Mouse (Mus musculus) liver, adult 2 months (tissue): ENCODE measurements at regions not wholly inside any gene's neighbourhood (a gene's known extent, or its start where the extent isn't known, plus 50 kb on each side); places are given as distances from the start of the nearest gene placed in this dataset.
A peak's percentile ranks its signal among the peaks of the same experiment; 100 is the strongest.

Source experiments
- DNase-seq: peaks from one replicate; pipeline ENCODE4 v3.0.0-alpha.2; 2011; ENCODE audit warnings: low read depth, low spot score; ENCODE audit errors: extremely low read depth
- H3K27ac ChIP-seq: fragments of 200-500 bp; replicated peaks from 2 replicates; pipeline ENCODE4 v1.5.1; 2012; ENCODE audit warnings: low read depth, mild to moderate bottlenecking, control low read depth, inconsistent platforms, low read length; ENCODE audit not compliant: insufficient read depth
- H3K27me3 ChIP-seq: fragments of 200-500 bp; 2 replicates; pipeline ENCODE4 v1.6.1; 2012; ENCODE audit warnings: mild to moderate bottlenecking, moderate library complexity, low read length, inconsistent platforms; ENCODE audit not compliant: control insufficient read depth, insufficient read depth
- H3K36me3 ChIP-seq: fragments of 200-500 bp; 2 replicates; pipeline ENCODE4 v1.6.1; 2012; ENCODE audit warnings: low read length, inconsistent platforms; ENCODE audit not compliant: control insufficient read depth, insufficient read depth
- H3K4me1 ChIP-seq: fragments of 200-500 bp; 2 replicates; pipeline ENCODE4 v1.6.1; 2011; ENCODE audit warnings: low read length; ENCODE audit not compliant: control insufficient read depth, insufficient read depth
- H3K4me3 ChIP-seq: fragments of 200-500 bp; 2 replicates; pipeline ENCODE4 v1.5.1; 2011; ENCODE audit warnings: low read depth, mild to moderate bottlenecking, control low read depth, low read length, moderate library complexity; ENCODE audit not compliant: insufficient read depth
- H3K79me2 ChIP-seq: fragments of 200-500 bp; 2 replicates; pipeline ENCODE4 v1.6.1; 2012; ENCODE audit warnings: inconsistent platforms, mild to moderate bottlenecking, low read length, moderate library complexity; ENCODE audit not compliant: control insufficient read depth, insufficient read depth
- H3K9ac ChIP-seq: fragments of 200-500 bp; 2 replicates; pipeline ENCODE4 v1.6.1; 2012; ENCODE audit warnings: low read depth, mild to moderate bottlenecking, control low read depth, inconsistent platforms, low read length
- CTCF ChIP-seq: fragments of 200-500 bp; IDR thresholded peaks from 2 replicates; pipeline ENCODE4 v1.5.1; 2011; ENCODE audit warnings: low read depth, low read length, control low read depth
- POLR2A ChIP-seq: fragments of 200-500 bp; IDR thresholded peaks from 2 replicates; pipeline ENCODE4 v1.6.1; 2011; ENCODE audit warnings: low read length, control low read depth; ENCODE audit not compliant: insufficient read depth; ENCODE audit errors: extremely low read depth
- WGBS: fragments of 180-500 bp; shearing (Covaris S2); methylation state at CpG from one replicate; pipeline ENCODE4 v1.1.7; 2018; 5-methylcytosine and 5-hydroxymethylcytosine counted together

DNA sequence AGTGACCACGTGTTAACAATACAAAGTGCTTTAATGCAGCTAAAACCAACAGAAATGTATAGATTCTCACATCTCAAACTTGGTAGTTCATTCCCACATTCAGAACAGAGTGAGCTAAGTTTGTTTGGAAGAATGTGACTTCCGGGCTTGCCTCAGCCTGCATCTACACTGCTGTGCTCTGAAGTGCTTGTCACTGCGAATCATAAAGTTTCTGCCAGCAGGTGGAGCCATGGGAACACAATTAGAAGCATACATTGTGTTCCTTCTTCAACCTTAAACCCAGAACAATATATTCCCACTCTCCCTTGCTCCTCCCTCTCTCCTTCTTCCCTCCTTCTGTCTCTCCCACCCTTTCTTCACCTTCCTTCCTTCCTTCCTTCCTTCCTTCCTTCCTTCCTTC is 128.5 kb upstream of the P3h2 start:
- WGBS, result 8% methylated on average over 3 of the region's 3 CpGs
- no peaks in the 10 kb centered on the region for H3K27me3 ChIP-seq
- TF ChIP-seq POLR2A (no peak), CTCF (peak; percentile 69)
- H3K9ac ChIP-seq, result no peak overlapping the region
- H3K4me3 ChIP-seq, result no peak overlapping the region
- no peaks in the 10 kb centered on the region for H3K36me3 ChIP-seq
- H3K27ac ChIP-seq, result no peak overlapping the region
- no peaks in the 10 kb centered on the region for H3K79me2 ChIP-seq
- DNase-seq, result peak; percentile 72
- H3K4me1 ChIP-seq, result no peaks in the 10 kb centered on the region

GRCm38 (mm10) chr16:26231110-26231509 is 125.5 kb upstream of the P3h2 start:
- no peak for TF ChIP-seq CTCF
- no peak for TF ChIP-seq POLR2A
- no peaks in the 10 kb centered on the region for H3K79me2 ChIP-seq
- 86% methylated on average over 1 of the region's 1 CpGs for WGBS

GRCm38 (mm10) chr16:26211418-26211817 is 105.8 kb upstream of the P3h2 start:
- Histone ChIP-seq H3K36me3 (no peaks in the 10 kb centered on the region), H3K27me3 (no peaks in the 10 kb centered on the region), H3K27ac (no peak overlapping the region), H3K9ac (no peak overlapping the region), H3K4me3 (no peak overlapping the region), H3K4me1 (no peaks in the 10 kb centered on the region), H3K79me2 (no peaks in the 10 kb centered on the region)
- DNase-seq, result no peak
- WGBS, result 77% methylated on average over 3 of the region's 3 CpGs
- no peak for TF ChIP-seq POLR2A
- no peak for TF ChIP-seq CTCF

More at GRCm38 (mm10) chr16:26231110-26231509, 125.5 kb upstream of the P3h2 start:
- Histone ChIP-seq H3K4me1 (no peaks in the 10 kb centered on the region), H3K27ac (no peak overlapping the region), H3K36me3 (no peaks in the 10 kb centered on the region), H3K9ac (no peak overlapping the region), H3K27me3 (no peaks in the 10 kb centered on the region), H3K4me3 (no peak overlapping the region)
- no peak for DNase-seq

GRCm38 (mm10) chr16:26199125-26199524 is 93.5 kb upstream of the P3h2 start:
- 19% methylated on average over 4 of the region's 4 CpGs for WGBS
- no peaks in the 10 kb centered on the region for H3K4me1 ChIP-seq
- no peak overlapping the region for H3K9ac ChIP-seq
- H3K27me3 ChIP-seq, result no peaks in the 10 kb centered on the region
- no peak overlapping the region for H3K4me3 ChIP-seq
- no peaks in the 10 kb centered on the region for H3K79me2 ChIP-seq
- no peak overlapping the region for H3K27ac ChIP-seq
- DNase-seq, result peak; percentile 34
- H3K36me3 ChIP-seq, result no peaks in the 10 kb centered on the region
- TF ChIP-seq POLR2A (no peak), CTCF (peak; percentile 47)

DNA sequence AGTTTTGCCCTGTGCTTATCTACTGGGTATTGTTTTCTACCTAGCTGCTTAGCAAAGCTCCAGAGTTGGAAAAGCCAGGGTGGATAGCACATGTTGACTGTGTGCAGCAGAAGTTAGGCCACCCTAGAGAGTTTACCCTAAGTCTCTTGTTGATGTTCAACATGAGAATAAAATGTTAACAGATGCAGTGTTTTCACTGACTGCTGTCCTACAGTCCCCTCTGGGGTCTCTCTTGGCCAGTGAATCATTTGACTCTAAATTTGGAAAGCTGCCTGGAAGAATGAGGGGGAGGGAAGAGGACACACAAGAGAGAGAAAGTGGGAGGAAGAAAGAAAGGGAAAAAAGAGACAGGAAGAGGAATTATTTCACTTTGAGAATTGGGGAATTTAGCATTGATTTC is 90.8 kb upstream of the P3h2 start:
- no peak for TF ChIP-seq POLR2A
- no peak for TF ChIP-seq CTCF
- Histone ChIP-seq H3K79me2 (no peaks in the 10 kb centered on the region), H3K36me3 (no peaks in the 10 kb centered on the region), H3K27me3 (no peaks in the 10 kb centered on the region), H3K27ac (no peak overlapping the region), H3K4me1 (no peaks in the 10 kb centered on the region), H3K9ac (no peak overlapping the region), H3K4me3 (no peak overlapping the region)
- no peak for DNase-seq

- Histone ChIP-seq H3K4me3 (no peak overlapping the region), H3K9ac (no peak overlapping the region), H3K27ac (no peak overlapping the region), H3K36me3 (no peaks in the 10 kb centered on the region), H3K79me2 (no peaks in the 10 kb centered on the region), H3K27me3 (no peaks in the 10 kb centered on the region), H3K4me1 (no peaks in the 10 kb centered on the region)
- no peak for DNase-seq
- WGBS, result 57% methylated on average over 8 of the region's 8 CpGs
- no peak for TF ChIP-seq POLR2A
- no peak for TF ChIP-seq CTCF
These were observed 80.0 kb upstream of the P3h2 start for GRCm38 (mm10) chr16:26185288-26186281.
